Mouse (Mus musculus): ENCODE data around the gene Gm45062.
A peak's percentile ranks its signal among the peaks of the same experiment; 100 is the strongest.

- TF ChIP-seq CTCF (IDR thresholded peaks at IDR 0.05; ENCODE audit: borderline replicate concordance, extremely low read depth, insufficient read depth, insufficient read length) (no peak), POLR2A (IDR thresholded peaks at IDR 0.05; ENCODE audit: borderline replicate concordance, extremely low read depth, insufficient read depth, insufficient read length, poor library complexity, severe bottlenecking) (peak; percentile 32; the same call in 1 of the 2 replicates)
Measured at GRCm38 (mm10) chr6:8259004-8259666, at the start of gene Gm45062, which contains the start of the genes Rpa3 and Umad1.

Data from brain, embryonic 14.5 days (tissue).